Mouse (Mus musculus) urinary bladder, postnatal 14 days (tissue): ENCODE results near the gene Scrt2.
A peak's percentile ranks its signal among the peaks of the same experiment; 100 is the strongest.

ENCODE experiments used
- DNase-seq: peaks from one replicate; pipeline ENCODE4 v3.0.0; 2021; ENCODE audit warnings: low spot score

The Scrt2 gene

GRCm38 (mm10) chr2:152106597-152106996, 25.3 kb downstream of the Scrt2 start:
- no peak for DNase-seq

- DNase-seq, result no peak
Measured at GRCm38 (mm10) chr2:152108702-152109101, 27.4 kb downstream of the Scrt2 start.

GRCm38 (mm10) chr2:152109386-152109785, 28.1 kb downstream of the Scrt2 start:
- no peak for DNase-seq

GRCm38 (mm10) chr2:152111311-152111710, 30.0 kb downstream of the Scrt2 start:
- no peak for DNase-seq

- DNase-seq, result peak; percentile 90
Measured at GRCm38 (mm10) chr2:152111920-152112319, 30.6 kb downstream of the Scrt2 start.

- DNase-seq, result no peak
Measured at GRCm38 (mm10) chr2:152112490-152112889, 31.2 kb downstream of the Scrt2 start.

GRCm38 (mm10) chr2:152112970-152113369, 31.6 kb downstream of the Scrt2 start:
- DNase-seq, result no peak

GRCm38 (mm10) chr2:152114057-152114975, 33.0 kb downstream of the Scrt2 start:
- no peak for DNase-seq

- DNase-seq, result no peak
Measured at GRCm38 (mm10) chr2:152117694-152118093, 36.4 kb downstream of the Scrt2 start.

- no peak for DNase-seq
Measured at GRCm38 (mm10) chr2:152119228-152119865, 38.0 kb downstream of the Scrt2 start.

GRCm38 (mm10) chr2:152122896-152123295, 41.6 kb downstream of the Scrt2 start:
- DNase-seq, result no peak

- DNase-seq, result no peak
Measured at GRCm38 (mm10) chr2:152128597-152128996, 47.3 kb downstream of the Scrt2 start.

- DNase-seq, result no peak
Measured at GRCm38 (mm10) chr2:152129778-152130177, 48.4 kb downstream of the Scrt2 start.

- DNase-seq, result no peak
Measured at GRCm38 (mm10) chr2:152132016-152132415, 50.7 kb downstream of the Scrt2 start.

- peak; percentile 42 for DNase-seq
Measured at GRCm38 (mm10) chr2:152132691-152133090, 51.4 kb downstream of the Scrt2 start.

- no peak for DNase-seq
Measured at GRCm38 (mm10) chr2:152139191-152139987, 58.1 kb downstream of the Scrt2 start.

- DNase-seq, result no peak
Measured at GRCm38 (mm10) chr2:152140941-152141340, 59.6 kb downstream of the Scrt2 start.

GRCm38 (mm10) chr2:152141491-152141890, 60.2 kb downstream of the Scrt2 start:
- no peak for DNase-seq

GRCm38 (mm10) chr2:152142046-152142445, 60.7 kb downstream of the Scrt2 start:
- no peak for DNase-seq

- DNase-seq, result no peak
Measured at GRCm38 (mm10) chr2:152142571-152142970, 61.2 kb downstream of the Scrt2 start.

GRCm38 (mm10) chr2:152143279-152144157, 62.2 kb downstream of the Scrt2 start, which contains the start of gene Tcf15:
Tcf15 (plus strand) TSS chr2:152143561.
- peak; percentile 44 for DNase-seq

- no peak for DNase-seq
Measured at GRCm38 (mm10) chr2:152144158-152144450, 62.8 kb downstream of the Scrt2 start.
